Mouse (Mus musculus) Muller cell, postnatal 12 days (primary cell): Measurements from ENCODE around the gene P2rx1.

Source experiments
- DNase-seq: peaks from one replicate; pipeline ENCODE4 v3.0.0-alpha.2; 2015; ENCODE audit errors: inconsistent ontology term

P2rx1 gene

GRCm38 (mm10) chr11:73020953-73021800 lies 22.3 kb downstream of the P2rx1 start:
- peak; percentile 44 for DNase-seq

- peak; percentile 75 for DNase-seq
These were observed 24.2 kb downstream of the P2rx1 start for GRCm38 (mm10) chr11:73023099-73023498.

DNA sequence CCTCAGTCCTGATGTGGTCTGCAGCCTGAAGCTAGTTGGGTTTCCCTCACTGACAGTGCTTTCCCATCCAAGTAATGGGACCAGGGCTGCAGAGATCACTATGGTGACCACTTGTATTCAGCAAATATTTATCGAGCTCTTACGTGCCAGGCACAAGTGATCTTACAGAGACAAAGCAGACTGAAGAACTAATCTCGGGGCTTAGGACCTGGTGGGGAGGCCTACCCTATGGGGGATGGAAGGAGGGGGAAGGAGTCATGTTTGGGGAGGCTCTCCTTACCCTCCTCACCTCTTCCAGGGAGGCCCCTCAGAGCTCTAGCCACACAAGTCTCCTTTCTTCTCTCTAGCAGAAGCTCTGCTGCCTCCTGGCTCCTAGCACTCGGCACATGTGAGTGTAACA lies 24.9 kb downstream of the P2rx1 start:
- DNase-seq: no peak

- DNase-seq: no peak
These were observed 25.5 kb downstream of the P2rx1 start for GRCm38 (mm10) chr11:73024236-73024904.

- no peak for DNase-seq
These were observed 28.1 kb downstream of the P2rx1 start for GRCm38 (mm10) chr11:73026961-73027360.

DNA sequence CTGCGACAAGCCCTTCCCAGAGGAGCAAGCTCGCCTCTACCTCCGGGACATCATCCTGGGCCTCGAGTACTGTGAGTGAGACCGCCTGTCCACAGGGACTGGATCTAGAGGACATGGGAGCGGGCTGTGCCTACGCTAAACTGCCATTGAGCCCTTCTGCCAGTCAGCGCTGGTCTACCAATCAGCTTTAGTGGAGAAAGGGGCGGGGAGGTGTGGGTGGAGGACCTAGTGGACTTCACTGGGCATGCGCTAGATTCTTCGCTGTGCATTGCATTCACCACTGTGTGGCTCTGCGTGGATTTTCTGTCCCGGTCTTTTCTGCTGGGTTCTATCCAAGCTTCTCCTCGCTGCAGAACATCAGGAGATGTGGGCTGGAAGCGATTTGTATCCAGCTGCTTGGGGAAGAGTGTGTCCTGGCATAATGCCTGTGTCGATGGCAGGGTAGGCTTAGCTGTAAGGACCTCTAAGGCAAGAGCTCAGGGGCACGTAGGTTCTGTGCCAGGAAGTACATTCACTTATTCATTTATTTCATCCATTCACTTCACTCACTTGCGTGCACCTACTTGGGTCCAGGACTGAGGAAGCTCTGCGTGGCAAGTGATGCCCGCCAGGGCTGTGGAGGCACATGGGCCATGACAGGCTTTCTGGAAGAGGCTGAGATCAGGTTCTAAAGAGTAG lies 32.1 kb downstream of the P2rx1 start:
- peak; percentile 93 for DNase-seq

DNA sequence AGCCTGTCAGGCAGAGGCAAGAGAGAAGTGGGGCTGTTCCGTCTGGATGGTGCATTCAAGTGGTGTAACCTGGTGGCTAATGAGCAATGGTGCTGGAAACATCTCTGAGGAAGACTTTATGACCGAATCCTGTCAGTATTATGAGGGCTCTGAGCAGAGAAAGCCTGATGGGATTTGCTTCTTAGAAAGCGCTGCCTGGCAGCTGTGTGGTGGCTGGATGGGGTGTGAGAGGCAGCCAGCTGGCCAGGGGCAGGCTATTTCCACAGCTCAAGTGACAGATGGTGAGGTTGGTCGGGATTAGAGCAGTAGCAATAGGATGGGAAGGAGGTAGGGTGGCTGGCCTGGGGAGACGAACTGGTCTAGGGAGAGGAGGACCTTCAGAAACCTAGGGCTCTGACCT lies 32.6 kb downstream of the P2rx1 start:
- DNase-seq: no peak

DNA sequence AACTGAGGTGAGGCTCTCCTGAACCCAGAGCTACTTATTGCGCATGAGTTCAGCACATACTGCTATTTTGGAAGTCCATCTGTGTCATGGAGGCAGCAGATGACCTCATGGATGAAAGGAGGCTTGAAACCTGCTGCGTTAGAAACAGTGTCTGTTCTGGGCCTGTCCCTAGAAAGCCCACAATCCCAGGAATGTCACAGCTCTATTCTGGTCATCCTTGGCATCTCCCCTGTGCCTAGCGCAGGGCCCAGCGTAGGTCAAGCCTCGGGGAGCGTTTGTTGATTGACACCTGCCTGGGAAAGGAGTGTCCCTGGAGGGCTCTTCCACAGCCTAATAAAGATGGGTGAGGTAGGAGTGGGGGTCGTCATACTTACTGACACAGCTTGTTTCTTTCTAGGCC lies 37.2 kb downstream of the P2rx1 start:
- DNase-seq: no peak

DNA sequence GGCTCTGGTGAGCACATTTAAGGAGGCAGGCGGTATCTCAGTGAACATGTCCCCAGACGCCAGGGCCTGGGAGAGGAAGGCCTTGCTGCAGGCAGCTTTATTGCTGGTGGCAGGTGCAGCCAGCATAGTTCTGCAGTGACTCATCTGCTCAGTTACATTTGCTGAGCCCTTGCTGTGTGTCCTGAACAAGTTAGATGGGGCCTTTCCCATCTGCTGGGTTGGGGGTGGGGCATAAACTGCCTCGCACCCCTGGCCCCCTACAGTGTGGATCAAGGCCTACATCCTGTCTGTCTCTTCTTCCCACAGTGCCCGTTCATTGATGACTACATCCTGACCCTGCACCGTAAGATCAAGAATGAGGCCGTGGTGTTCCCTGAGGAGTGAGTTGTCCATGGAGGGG lies 38.0 kb downstream of the P2rx1 start:
- DNase-seq: peak; percentile 80

DNA sequence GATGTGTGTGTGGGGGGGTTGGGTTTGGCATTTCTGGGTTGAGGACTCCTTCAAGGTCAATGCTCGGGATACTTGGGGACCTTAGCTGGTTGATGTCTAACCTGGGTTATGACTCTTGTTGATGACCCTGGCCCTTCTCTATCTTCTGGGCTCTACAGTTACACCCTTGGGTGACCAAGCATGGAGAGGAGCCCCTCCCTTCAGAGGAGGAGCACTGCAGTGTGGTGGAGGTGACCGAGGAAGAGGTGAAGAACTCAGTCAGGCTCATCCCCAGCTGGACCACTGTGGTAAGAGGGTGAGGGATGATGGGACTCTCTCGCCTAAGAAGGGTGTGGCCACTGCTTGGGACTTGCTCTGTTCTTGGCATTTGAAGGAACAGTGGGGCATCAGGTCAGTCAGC lies 38.8 kb downstream of the P2rx1 start:
- no peak for DNase-seq

- peak; percentile 51 for DNase-seq
These were observed 40.3 kb downstream of the P2rx1 start for GRCm38 (mm10) chr11:73039102-73039799.

GRCm38 (mm10) chr11:73044229-73044755 lies 45.4 kb downstream of the P2rx1 start:
- DNase-seq: no peak

GRCm38 (mm10) chr11:73044789-73045188 lies 45.9 kb downstream of the P2rx1 start:
- DNase-seq: no peak

DNA sequence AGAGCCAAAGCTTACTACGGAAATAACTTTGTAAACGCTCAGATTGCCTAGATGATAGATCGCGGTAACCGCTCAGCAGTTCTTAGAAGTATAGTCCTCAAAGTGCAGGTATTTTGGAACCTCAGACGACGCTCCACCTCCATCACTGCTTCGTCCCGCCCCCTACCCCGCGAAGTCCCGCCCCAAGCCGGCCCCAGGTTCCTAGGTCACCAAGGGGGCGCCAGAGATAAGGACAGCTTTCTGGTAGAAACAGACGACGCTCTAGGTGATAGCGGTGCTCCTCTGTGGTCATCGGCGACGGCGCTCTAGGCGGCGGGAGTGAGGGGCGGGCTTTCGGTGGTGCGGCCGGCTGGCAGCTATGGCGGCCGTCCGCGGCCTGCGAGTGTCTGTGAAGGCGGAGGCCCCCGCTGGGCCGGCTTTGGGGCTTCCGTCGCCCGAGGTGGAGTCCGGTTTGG lies 48.7 kb downstream of the P2rx1 start, which contains the start of gene Ncbp3:
TSS of gene Ncbp3 (plus strand) at position 242 of the 455 bp plus-strand sequence.
- peak; percentile 98 for DNase-seq

DNA sequence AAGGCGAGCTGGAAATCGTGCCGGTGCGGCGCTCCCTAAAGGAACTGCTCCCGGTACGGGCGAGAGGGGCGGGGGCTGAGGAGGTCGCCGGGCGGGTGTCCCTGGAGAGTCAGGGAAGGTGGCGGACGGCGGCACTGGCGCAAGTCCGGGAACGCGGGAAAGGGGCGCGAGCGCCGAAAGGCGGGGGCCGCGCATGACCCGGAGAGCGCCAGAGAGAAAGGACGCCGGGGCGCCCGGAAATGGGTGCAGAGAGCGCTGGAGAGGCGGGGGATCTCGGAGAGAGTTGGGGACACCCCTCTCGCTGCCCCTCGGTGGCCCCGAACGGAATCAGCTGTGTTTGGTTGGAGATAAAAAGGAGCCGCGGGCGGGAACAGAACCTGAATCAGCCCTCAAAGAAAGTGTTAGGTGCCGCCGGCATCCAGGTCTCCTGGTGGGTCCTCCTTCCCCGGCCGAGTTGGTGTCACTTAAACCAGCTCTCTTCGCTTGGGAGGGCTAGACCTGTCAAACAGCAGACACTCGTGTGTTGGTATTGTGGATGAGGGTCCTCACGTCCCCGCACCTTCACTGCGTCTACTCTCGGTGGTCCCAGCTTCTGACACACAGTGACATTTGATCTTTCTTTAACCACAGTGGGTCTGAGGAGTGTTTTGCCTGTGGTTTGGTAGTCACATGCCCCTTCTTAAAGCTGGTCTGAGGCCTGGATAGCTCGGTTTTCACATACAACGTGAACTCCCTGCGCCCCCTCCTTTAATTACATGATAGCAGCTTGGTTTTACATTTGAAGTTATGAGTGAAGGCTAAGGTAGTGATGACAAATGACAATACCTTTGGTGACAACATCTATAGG lies 49.4 kb downstream of the P2rx1 start:
- no peak for DNase-seq

- DNase-seq: peak; percentile 89
These were observed 50.4 kb downstream of the P2rx1 start for GRCm38 (mm10) chr11:73049335-73049734.

DNA sequence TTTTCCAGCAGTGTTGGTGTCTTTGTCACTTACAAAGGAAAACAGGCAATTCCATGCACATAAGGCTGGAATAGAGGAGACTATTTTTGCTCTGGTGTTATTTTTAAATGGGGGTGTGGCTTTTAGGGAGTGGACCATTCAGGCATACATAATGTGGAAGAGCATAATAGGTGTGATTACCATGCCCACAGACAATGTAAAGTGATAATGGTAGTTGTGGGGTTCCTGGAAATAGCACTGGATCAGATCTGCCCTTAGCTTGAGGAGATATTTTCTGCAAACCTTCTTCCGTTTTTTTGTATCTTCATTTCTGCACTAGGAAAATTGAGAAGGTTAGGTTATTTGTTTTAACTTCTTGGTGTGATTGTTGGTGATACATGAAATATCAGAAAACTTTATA lies 53.9 kb downstream of the P2rx1 start:
- DNase-seq: no peak

DNA sequence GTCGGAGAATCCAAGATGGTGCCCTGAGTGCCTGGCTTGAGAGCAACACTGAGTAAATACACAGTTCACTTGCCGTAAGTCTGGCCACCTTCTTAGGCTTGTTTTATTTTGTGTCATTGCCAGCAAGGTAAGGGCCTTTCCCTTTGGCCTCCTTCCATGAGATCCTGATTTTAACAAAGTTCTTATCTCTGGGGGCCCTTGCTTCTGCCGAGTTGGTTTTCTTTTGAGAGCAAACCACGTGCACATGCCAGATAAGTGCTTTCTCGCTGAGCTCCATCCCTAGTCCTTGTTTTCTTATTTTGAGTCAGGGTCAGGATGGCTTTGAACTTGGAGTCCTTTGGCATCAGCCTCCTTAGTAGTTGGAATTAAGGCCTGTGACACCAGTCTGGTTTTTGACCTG lies 58.8 kb downstream of the P2rx1 start:
- DNase-seq: no peak

DNA sequence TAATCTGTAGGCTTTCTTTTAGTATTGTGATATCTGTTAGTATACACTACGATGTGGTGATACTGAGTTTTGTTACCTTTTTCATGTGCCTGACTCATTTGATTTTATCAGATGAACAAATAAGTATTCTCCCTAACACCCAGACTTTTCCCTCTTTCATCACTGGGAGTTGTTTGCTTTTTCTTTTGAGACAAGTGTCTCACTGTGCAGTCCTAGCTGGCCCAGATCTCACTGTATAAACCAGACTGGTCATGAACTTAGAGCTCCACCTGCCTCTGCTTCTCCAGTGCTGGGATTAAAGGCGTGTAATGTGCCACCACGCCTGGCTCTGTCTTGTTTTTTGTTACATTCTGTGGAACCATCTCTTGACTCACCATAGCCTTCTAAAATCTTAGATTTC lies 60.7 kb downstream of the P2rx1 start:
- DNase-seq: no peak

DNA sequence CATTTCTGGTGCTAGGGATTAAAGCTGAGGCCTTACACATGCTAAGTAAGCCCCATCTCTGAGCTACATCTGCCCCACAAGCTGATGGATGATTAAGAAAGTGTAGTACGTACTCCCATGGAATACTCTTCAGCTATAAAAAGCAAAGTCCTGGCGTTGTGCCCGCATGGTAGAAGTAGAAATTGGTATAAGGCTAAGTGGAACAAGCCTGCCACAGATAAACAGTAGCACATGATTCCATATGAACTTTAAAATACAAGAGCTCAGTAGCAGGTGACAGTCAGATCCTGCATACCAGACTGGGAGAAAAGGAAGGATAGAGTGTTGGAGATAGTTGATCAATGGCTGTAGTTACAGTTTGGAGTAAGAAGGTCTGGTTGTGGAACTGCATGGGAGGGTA lies 62.5 kb downstream of the P2rx1 start:
- no peak for DNase-seq
